Mouse (Mus musculus): Measurements from ENCODE around the gene Olfr985.

GRCm38 (mm10) chr9:40130084-40130483 lies at the start of gene Olfr985:
- TF ChIP-seq CTCF (IDR thresholded peaks at IDR 0.05; ENCODE audit: low read depth) (no peak), EP300 (optimal IDR thresholded peaks at IDR 0.05) (no peak)

All from stomach, postnatal 0 days (tissue).